Mouse (Mus musculus): Measurements from ENCODE around the gene Slc11a2. TPM values are rescaled to one million over a fixed set of nuclear protein-coding genes. Genes with fewer than 3 reads are reported as not detected.

Gene Slc11a2
- 37.6 and 45.6 TPM in 2 replicates for polyA plus RNA-seq (2012; rRNA removed)

GRCm38 (mm10) chr15:100424396-100425122 is at the start of gene Slc11a2:
Slc11a2 (minus strand) TSS chr15:100425072.
- DNase-seq (ENCODE audit: low read depth) = no peak
- TF ChIP-seq CTCF (IDR thresholded peaks at IDR 0.05; ENCODE audit: borderline replicate concordance, extremely low read depth, insufficient read depth, insufficient read length) (no peak), POLR2A (IDR thresholded peaks at IDR 0.05; ENCODE audit: borderline replicate concordance, extremely low read depth, insufficient read depth, insufficient read length, poor library complexity, severe bottlenecking) (no peak)

GRCm38 (mm10) chr15:100473926-100474503 is 49.1 kb upstream of the Slc11a2 start:
- no peak for TF ChIP-seq POLR2A (IDR thresholded peaks at IDR 0.05; ENCODE audit: borderline replicate concordance, extremely low read depth, insufficient read depth, insufficient read length, poor library complexity, severe bottlenecking)
- no peak for TF ChIP-seq CTCF (IDR thresholded peaks at IDR 0.05; ENCODE audit: borderline replicate concordance, extremely low read depth, insufficient read depth, insufficient read length)
- DNase-seq (ENCODE audit: low read depth) = no peak

GRCm38 (mm10) chr15:100470037-100470436 is 45.2 kb upstream of the Slc11a2 start:
- no peak for DNase-seq (ENCODE audit: low read depth)
- no peak for TF ChIP-seq CTCF (IDR thresholded peaks at IDR 0.05; ENCODE audit: borderline replicate concordance, extremely low read depth, insufficient read depth, insufficient read length)
- TF ChIP-seq POLR2A (IDR thresholded peaks at IDR 0.05; ENCODE audit: borderline replicate concordance, extremely low read depth, insufficient read depth, insufficient read length, poor library complexity, severe bottlenecking) = no peak

DNA sequence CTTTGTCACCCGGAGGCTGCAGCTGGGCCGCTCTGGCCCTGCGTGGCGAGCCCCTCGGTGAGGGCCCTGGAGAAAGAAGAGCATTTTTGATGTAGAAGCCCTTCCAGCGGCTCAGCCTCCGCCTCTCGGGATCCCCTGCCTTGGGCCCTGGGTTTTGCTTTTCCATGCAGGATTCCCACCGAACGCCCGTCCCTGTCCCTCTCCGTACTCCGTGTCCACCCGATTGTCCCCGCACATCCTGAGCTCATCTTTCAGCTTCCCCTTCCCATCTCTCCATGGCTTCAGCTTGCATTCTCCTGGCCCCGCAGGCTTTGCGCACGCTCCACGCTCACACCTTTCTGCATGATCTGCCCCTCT is 44.3 kb upstream of the Slc11a2 start:
- no peak for DNase-seq (ENCODE audit: low read depth)

DNA sequence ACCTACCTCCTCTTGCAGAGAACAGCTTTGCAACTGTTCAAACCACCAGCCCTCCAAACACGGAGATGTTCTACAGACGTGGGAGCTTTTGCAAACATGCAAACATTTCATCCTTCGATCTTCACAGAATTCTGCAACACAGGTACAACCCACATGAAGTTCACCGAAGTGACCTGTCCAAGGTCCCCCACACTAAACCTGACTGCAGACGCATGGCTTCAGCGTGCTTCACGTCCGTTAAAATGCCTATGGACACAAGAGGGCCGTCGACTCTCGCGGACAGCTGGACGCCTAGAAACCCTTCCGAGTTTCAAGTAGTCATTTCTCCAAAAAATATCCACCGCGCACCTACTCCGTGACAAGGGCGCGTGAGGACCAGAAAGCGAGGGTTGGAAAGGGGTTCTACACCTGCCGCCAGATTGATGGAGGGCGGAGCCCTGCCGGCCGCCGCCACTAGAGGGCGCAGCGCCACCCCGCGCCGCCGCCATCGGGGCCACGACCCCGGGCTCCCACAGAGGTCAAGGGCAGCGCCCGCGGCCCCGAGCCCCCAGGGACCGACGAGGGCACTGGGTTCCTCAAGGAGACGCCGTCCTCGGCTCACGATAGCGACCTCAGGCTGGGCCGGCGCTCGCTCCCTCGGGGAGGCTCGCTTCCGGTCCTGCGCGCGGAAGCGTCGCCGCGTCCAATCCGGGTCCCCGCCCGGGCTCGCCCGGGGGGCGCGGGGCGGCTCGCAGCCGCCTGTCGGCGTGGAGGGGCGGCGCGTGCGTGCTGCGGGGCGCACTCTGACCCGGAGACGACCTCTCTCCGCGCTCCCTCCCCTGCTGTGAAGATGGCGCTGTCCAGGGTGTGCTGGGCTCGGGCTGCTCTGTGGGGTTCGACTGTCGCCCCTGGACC is 43.7 kb upstream of the Slc11a2 start, which contains the start of gene Letmd1:
Letmd1 (plus strand) TSS at position 729 of the 894 bp plus-strand sequence.
- DNase-seq (ENCODE audit: low read depth) = peak; percentile 95
- TF ChIP-seq POLR2A (IDR thresholded peaks at IDR 0.05; ENCODE audit: borderline replicate concordance, extremely low read depth, insufficient read depth, insufficient read length, poor library complexity, severe bottlenecking) (peak; percentile 89), CTCF (IDR thresholded peaks at IDR 0.05; ENCODE audit: borderline replicate concordance, extremely low read depth, insufficient read depth, insufficient read length) (peak; percentile 91)

More for the DNA sequence above, 44.3 kb upstream of the Slc11a2 start:
- no peak for TF ChIP-seq POLR2A (IDR thresholded peaks at IDR 0.05; ENCODE audit: borderline replicate concordance, extremely low read depth, insufficient read depth, insufficient read length, poor library complexity, severe bottlenecking)
- no peak for TF ChIP-seq CTCF (IDR thresholded peaks at IDR 0.05; ENCODE audit: borderline replicate concordance, extremely low read depth, insufficient read depth, insufficient read length)

DNA sequence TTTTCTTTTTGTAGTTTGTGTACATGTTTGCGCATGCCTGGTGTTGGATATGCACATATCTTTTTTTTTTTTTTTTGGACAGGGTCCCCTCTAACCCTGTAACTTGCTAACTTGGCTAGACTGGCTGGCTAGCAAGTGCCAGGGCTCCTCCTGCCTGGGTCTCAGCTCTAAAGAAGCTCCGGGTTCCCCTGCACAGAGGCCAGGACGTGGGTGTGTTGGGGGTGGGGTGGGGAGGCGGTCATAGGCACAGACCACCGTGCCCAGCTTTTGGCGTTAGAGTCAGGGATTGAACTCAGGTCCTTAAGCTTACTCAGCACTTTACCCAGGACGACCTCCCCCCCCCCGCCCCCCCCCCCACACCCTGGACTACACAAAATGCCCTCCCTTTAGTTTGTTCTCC is 42.9 kb upstream of the Slc11a2 start:
- no peak for DNase-seq (ENCODE audit: low read depth)
- TF ChIP-seq CTCF (IDR thresholded peaks at IDR 0.05; ENCODE audit: borderline replicate concordance, extremely low read depth, insufficient read depth, insufficient read length) = no peak
- TF ChIP-seq POLR2A (IDR thresholded peaks at IDR 0.05; ENCODE audit: borderline replicate concordance, extremely low read depth, insufficient read depth, insufficient read length, poor library complexity, severe bottlenecking) = no peak

DNA sequence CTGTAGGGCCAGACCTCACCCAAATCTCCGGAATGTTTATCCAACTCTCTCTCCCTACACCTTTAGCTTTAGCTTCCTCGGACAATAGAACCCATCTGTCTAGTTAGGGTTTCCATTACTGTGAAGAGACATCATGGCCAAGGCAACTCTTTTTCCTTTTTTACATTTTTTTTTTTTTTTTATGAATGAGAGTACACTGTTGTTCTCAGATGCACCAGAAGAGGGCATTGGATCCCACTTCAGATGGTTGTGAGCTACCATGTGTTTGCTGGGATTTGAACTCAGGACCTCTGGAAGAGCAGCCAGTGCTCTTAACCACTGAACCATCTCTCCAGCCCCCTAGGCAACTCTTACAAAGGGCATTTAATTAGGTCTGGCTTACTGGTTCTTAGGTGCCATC is 40.6 kb upstream of the Slc11a2 start:
- TF ChIP-seq CTCF (IDR thresholded peaks at IDR 0.05; ENCODE audit: borderline replicate concordance, extremely low read depth, insufficient read depth, insufficient read length) (no peak), POLR2A (IDR thresholded peaks at IDR 0.05; ENCODE audit: borderline replicate concordance, extremely low read depth, insufficient read depth, insufficient read length, poor library complexity, severe bottlenecking) (no peak)
- no peak for DNase-seq (ENCODE audit: low read depth)

GRCm38 (mm10) chr15:100463712-100464111 is 38.8 kb upstream of the Slc11a2 start:
- DNase-seq (ENCODE audit: low read depth) = peak; percentile 72
- TF ChIP-seq CTCF (IDR thresholded peaks at IDR 0.05; ENCODE audit: borderline replicate concordance, extremely low read depth, insufficient read depth, insufficient read length) = peak; percentile 70; the same call in 1 of the 2 replicates
- no peak for TF ChIP-seq POLR2A (IDR thresholded peaks at IDR 0.05; ENCODE audit: borderline replicate concordance, extremely low read depth, insufficient read depth, insufficient read length, poor library complexity, severe bottlenecking)

DNA sequence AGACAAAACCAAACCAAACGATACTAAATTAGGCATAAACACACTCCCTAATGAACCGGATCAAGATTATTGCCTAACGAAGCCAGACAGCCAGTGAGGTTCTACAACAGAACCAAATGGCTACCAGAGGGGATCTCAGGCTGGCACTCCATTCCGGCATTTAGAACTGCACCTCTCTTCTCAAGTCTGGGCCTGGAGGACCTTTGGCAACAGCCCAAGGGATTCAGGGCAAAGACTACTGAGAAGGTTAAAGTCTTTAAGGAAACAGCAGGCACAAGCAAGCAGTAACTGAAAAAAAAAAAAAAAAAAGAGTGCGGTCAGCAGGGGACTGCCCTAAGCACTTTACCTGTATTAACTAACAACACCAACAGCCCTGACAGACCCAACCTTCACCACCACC is 37.2 kb upstream of the Slc11a2 start:
- TF ChIP-seq CTCF (IDR thresholded peaks at IDR 0.05; ENCODE audit: borderline replicate concordance, extremely low read depth, insufficient read depth, insufficient read length) (no peak), POLR2A (IDR thresholded peaks at IDR 0.05; ENCODE audit: borderline replicate concordance, extremely low read depth, insufficient read depth, insufficient read length, poor library complexity, severe bottlenecking) (no peak)
- DNase-seq (ENCODE audit: low read depth) = no peak

DNA sequence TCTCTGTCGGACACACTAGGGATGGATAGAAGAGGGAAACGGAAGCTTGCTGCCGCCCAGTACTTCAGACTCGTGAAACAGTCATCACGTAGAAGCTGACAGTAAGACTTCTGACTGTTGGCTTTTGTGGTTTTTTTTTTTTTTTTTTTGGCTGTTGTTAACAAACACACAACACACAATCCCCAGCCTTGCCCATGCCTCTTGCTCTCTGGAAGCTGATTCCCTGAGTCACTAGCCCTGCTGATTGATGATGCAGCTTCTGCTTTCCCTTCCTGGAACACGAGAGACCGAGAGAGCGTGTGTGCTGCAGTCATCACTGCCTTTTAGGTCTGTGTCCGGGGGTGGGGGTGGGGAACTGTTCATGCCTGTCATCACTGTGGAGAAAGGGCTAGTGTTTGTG is 36.8 kb upstream of the Slc11a2 start:
- TF ChIP-seq POLR2A (IDR thresholded peaks at IDR 0.05; ENCODE audit: borderline replicate concordance, extremely low read depth, insufficient read depth, insufficient read length, poor library complexity, severe bottlenecking) = no peak
- no peak for TF ChIP-seq CTCF (IDR thresholded peaks at IDR 0.05; ENCODE audit: borderline replicate concordance, extremely low read depth, insufficient read depth, insufficient read length)
- DNase-seq (ENCODE audit: low read depth) = no peak

DNA sequence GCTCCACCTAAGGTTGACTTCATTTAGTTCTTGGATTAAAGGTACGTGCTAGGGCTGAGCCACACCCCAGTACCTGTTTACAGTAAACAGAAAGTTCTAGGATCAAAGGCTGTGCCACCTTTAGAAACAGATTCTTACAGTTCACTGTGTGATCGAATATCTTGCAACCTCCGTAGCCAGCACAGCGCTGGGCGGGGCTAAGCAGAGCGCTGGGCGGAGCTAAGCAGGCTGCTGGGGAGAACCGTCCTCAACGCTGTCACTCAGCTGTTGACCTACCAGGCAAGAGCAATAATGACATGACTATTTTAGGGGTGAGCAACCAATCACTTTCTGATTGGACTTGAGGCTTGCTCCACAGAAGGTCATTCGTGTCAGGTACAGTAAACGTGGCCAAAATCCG is 36.1 kb upstream of the Slc11a2 start:
- TF ChIP-seq CTCF (IDR thresholded peaks at IDR 0.05; ENCODE audit: borderline replicate concordance, extremely low read depth, insufficient read depth, insufficient read length) (no peak), POLR2A (IDR thresholded peaks at IDR 0.05; ENCODE audit: borderline replicate concordance, extremely low read depth, insufficient read depth, insufficient read length, poor library complexity, severe bottlenecking) (no peak)
- peak; percentile 38 for DNase-seq (ENCODE audit: low read depth)
